Mouse (Mus musculus) embryonic facial prominence, embryonic 10.5 days (tissue): ENCODE measurements at regions not wholly inside any gene's neighbourhood (a gene's known extent, or its start where the extent isn't known, plus 50 kb on each side); places are given as distances from the start of the nearest gene placed in this dataset.
A peak's percentile ranks its signal among the peaks of the same experiment; 100 is the strongest.

ENCODE experiments used
- DNase-seq: peaks from one replicate; pipeline ENCODE4 v3.0.0-alpha.2; 2017; ENCODE audit warnings: low spot score
- H3K27ac ChIP-seq: fragments of 300-500 bp; sonication (generic); replicated peaks from 2 replicates; pipeline ENCODE4 v1.5.1; 2016; ENCODE audit warnings: mild to moderate bottlenecking
- H3K27me3 ChIP-seq: fragments of 300-500 bp; sonication (generic); replicated peaks from 2 replicates; pipeline ENCODE4 v1.6.1; 2016; ENCODE audit warnings: low read depth, mild to moderate bottlenecking; ENCODE audit not compliant: poor library complexity, severe bottlenecking
- H3K36me3 ChIP-seq: fragments of 300-500 bp; sonication (generic); replicated peaks from 2 replicates; pipeline ENCODE4 v1.6.1; 2016; ENCODE audit warnings: mild to moderate bottlenecking, moderate library complexity
- H3K4me1 ChIP-seq: fragments of 300-500 bp; sonication (generic); 2 replicates; pipeline ENCODE4 v1.6.1; 2016
- H3K4me3 ChIP-seq: fragments of 300-500 bp; sonication (generic); 2 replicates; pipeline ENCODE4 v1.5.1; 2016; ENCODE audit warnings: mild to moderate bottlenecking, moderate library complexity
- H3K9me3 ChIP-seq: fragments of 300-500 bp; sonication (generic); 2 replicates; pipeline ENCODE4 v1.6.1; 2016; ENCODE audit warnings: mild to moderate bottlenecking
- WGBS: fragments of 180-500 bp; shearing (Covaris S2); methylation state at CpG from one replicate; pipeline ENCODE4 v1.1.7; 2016; 5-methylcytosine and 5-hydroxymethylcytosine counted together

DNA sequence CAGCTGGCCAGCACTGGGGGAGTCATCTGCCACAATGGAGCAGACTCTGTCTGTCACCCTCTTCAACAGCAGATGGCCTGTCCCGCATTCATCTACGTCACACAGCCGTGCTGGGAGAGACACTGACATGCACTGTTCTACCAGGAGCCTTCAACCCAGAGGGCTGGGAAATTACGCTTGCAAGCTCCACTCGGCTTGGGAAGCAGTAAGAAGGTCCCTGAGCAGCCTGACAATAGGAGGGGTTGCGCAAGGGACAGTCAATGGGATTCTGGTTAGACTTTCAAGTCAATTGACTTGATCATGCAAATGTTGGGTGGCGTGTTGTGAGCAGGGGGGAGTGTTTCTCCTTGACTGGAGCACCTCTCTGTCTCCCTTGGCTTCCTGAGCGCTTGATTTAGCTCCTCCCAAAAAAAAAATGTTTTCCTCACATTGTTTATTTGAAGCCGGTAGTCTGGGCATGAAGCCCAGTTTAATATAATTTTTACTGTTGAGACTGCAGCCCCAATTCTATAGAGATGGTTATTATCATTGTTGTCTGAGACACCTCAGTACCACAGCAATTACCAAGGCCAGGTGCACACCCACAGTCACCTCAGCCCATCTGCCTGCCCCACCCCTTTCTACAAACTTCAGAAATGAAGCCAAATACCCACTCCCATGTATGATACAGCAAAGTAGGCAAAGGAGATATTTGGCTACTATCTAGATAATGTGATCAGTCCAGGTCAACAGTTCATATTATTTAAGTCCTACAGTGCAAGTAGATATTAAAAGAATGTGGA, 99.9 kb upstream of the Klf3 start:
- no peak overlapping the region for H3K4me3 ChIP-seq
- 0 out of 2 replicates have a peak overlapping the region, but pooled peaks have one; percentile 52 for H3K27ac ChIP-seq
- H3K4me1 ChIP-seq = peaks cover 30% of the 10 kb centered on the region
- H3K36me3 ChIP-seq = no peaks in the 10 kb centered on the region
- no peaks in the 10 kb centered on the region for H3K27me3 ChIP-seq
- no peaks in the 10 kb centered on the region for H3K9me3 ChIP-seq
- no peak for DNase-seq
- WGBS = 59% methylated on average over 9 of the region's 9 CpGs

DNA sequence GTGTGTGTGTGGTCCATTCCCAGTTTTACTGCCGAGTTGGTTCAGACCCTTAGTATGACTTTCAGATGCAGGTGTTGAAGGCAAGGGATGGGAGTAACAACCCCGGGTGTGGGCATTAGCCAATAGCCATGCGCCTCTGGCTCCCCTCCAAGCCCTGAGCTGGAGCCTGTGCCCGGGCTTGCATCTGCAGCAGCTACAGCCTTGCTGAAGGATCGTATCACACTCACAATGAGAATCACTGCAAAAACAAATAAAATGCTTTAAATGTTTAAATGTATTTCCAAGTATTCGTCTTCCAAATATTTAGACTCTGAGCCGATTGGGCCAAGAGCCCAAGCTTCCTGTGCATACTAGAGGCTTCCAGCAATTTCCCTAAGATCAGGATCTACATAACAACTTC, 99.0 kb upstream of the Klf3 start:
- Histone ChIP-seq H3K27me3 (no peaks in the 10 kb centered on the region), H3K9me3 (no peaks in the 10 kb centered on the region), H3K36me3 (no peaks in the 10 kb centered on the region), H3K4me1 (peaks cover 32% of the 10 kb centered on the region), H3K27ac (no peak overlapping the region), H3K4me3 (no peak overlapping the region)
- WGBS = 78% methylated on average over 7 of the region's 7 CpGs
- DNase-seq = no peak

DNA sequence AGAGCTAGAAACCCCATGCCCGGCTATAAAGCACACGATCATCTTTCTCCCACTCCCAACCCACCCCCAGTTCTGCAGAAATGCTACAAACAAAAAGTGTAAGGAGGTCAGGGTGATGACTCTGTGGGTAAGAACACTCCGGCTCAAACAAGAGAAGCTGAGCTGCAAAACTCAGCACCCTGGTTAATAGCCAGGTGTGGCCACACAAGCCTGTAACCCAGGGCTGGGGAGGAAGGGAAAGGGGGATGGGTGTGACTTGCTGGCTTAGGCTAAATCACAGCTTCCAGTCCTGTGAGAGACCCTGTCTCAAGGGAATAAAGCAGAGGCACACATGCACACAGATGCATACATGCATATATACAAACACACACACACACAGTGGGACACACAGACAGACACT, 96.6 kb upstream of the Klf3 start:
- no peak overlapping the region for H3K4me3 ChIP-seq
- H3K9me3 ChIP-seq = no peaks in the 10 kb centered on the region
- no peaks in the 10 kb centered on the region for H3K27me3 ChIP-seq
- peaks cover 39% of the 10 kb centered on the region for H3K4me1 ChIP-seq
- 61% methylated on average over 3 of the region's 3 CpGs for WGBS
- H3K27ac ChIP-seq = no peak overlapping the region; the same call in 1 of the 2 replicates
- no peaks in the 10 kb centered on the region for H3K36me3 ChIP-seq
- peak; percentile 15 for DNase-seq

DNA sequence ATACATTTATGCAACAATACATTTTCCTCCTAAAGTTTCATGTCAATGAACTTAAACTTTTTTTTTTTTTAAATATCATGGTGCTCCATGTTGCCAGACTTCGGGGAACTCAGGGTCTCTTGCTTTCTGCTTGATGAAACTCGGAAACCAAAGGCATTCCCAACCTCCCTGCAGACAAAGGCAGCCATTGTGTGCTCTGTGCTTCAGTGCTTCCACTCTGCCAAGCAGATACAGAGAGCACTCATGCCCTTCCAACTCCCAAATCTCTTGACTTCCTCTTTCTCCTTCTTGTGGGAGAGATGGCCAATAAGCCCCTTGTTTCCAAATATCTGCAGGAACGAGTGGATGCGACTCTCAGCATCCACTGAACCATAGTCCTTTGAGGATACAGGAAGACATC, 94.0 kb upstream of the Klf3 start:
- 31% methylated on average over 4 of the region's 4 CpGs for WGBS
- DNase-seq = peak; percentile 25
- Histone ChIP-seq H3K27ac (peak overlapping the region; percentile 54), H3K36me3 (no peaks in the 10 kb centered on the region), H3K4me1 (peaks cover 28% of the 10 kb centered on the region), H3K4me3 (no peak overlapping the region), H3K9me3 (no peaks in the 10 kb centered on the region), H3K27me3 (no peaks in the 10 kb centered on the region)

DNA sequence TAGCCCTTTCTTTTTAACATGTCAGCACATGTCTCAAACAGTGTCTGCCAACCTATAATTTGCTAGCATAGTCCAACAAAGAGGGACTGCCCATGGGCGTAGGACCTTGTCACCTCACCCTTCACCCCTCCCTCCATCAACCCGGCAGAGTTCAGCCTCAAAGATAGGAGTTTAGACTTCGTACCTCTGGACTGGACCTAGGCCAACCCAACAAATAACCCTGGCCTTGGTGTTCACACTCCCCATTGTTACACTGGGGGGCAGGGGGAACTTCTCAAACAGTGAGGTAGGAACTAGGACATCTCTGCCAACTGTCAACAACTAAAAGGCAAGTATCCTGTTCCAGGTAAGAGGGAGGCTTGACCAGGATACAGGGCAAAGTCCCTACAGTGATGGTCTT, 93.0 kb upstream of the Klf3 start:
- Histone ChIP-seq H3K27me3 (no peaks in the 10 kb centered on the region), H3K27ac (0 out of 2 replicates have a peak overlapping the region, but pooled peaks have one; percentile 10)
- 51% methylated on average over 3 of the region's 3 CpGs for WGBS

DNA sequence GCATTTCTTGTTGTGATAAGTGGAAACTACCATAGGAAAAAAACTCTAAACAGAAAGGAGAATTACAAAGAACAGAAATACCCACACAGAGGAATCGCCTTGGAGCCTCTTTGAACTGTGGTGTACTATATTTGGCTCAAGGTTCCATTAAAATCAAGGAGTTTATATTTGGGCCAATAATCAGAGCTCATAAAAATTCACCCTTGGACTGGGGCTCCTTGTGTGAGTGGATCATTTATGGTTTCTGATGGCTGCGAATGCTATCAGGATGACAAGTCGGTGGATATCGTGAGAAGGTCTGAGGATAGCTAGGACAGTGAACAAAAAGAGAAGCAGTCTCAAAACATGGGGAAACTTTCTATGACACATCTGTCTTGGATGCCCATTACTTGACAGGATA, 92.2 kb upstream of the Klf3 start:
- WGBS = 95% methylated on average over 4 of the region's 4 CpGs
- Histone ChIP-seq H3K36me3 (no peaks in the 10 kb centered on the region), H3K27ac (no peak overlapping the region)

More for the DNA sequence above, 93.0 kb upstream of the Klf3 start:
- Histone ChIP-seq H3K9me3 (no peaks in the 10 kb centered on the region), H3K4me3 (no peak overlapping the region), H3K4me1 (peaks cover 31% of the 10 kb centered on the region), H3K36me3 (no peaks in the 10 kb centered on the region)
- DNase-seq = no peak

DNA sequence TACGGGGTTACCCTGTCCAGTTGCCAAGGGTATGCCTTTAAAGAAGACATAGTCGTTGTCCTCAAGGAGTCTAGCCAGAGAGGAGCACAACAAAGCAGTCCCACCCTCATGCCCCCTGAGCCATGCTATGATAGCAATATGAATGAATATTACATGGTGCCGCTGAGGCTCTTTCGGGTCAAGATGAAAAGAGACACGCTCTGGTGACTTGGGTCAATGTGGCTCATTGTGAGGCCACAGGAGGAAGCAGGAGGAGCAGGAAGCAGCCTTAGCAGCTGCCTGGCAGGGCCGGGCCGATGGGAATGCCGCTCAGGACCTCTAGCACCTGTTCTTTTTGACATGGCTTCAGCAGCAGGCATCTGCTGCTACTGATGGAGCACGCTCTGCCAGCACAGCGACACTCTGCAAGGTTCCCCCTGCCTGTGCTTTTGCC, 89.0 kb upstream of the Klf3 start:
- Histone ChIP-seq H3K4me3 (no peak overlapping the region), H3K27me3 (no peaks in the 10 kb centered on the region), H3K4me1 (peaks cover 21% of the 10 kb centered on the region), H3K9me3 (no peaks in the 10 kb centered on the region), H3K36me3 (no peaks in the 10 kb centered on the region), H3K27ac (peak overlapping the region; percentile 77)
- peak; percentile 27 for DNase-seq
- 34% methylated on average over 10 of the region's 10 CpGs for WGBS

More for the DNA sequence above, 92.2 kb upstream of the Klf3 start:
- Histone ChIP-seq H3K9me3 (no peaks in the 10 kb centered on the region), H3K4me1 (peaks cover 31% of the 10 kb centered on the region), H3K4me3 (no peak overlapping the region), H3K27me3 (no peaks in the 10 kb centered on the region)
- no peak for DNase-seq

DNA sequence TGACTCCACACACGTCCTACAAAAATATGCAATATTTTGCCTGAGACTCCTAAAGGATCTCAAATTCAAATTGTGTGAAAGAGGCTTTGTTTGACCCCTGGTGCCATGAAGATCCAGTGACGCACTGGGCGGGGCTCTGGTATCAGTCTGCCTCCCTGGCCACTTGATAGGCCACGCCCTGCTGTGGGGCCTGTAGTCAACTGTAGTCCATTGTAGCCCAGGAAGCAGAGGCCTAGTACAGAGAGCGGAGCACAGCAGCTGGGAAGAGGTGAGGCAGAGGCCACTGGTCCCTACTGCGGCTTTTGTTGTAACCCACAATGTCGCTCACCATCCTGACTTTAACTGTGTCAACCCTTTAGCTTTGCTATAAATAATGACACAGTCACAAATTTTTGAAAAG, 88.5 kb upstream of the Klf3 start:
- H3K4me1 ChIP-seq = peaks cover 16% of the 10 kb centered on the region
- peak; percentile 59 for DNase-seq
- no peak overlapping the region for H3K4me3 ChIP-seq
- no peaks in the 10 kb centered on the region for H3K36me3 ChIP-seq
- H3K27me3 ChIP-seq = no peaks in the 10 kb centered on the region
- H3K9me3 ChIP-seq = 0 out of 2 replicates have a peak, but pooled peaks cover 3% of the 10 kb centered on the region
- WGBS = 51% methylated on average over 7 of the region's 7 CpGs
- H3K27ac ChIP-seq = peak overlapping the region; percentile 77

DNA sequence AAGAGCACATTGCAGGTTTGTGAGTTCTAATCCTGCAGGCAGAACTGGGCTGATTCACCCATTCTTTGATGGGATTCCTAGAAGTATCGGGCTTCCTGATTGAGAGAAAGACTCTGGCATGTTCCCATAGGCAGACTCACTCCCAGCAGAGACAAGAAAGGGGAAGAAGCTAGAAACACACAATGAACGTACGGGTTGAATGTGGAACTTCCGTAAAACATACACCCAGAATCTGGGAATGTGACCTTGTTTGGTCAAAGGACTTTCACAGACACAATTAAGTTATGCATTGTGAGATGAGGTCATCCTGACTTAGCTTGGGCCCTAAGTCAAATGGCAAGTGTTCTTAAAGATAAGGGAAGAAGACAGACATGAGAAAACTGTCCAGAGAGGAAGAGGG, 86.6 kb upstream of the Klf3 start:
- Histone ChIP-seq H3K4me3 (no peak overlapping the region), H3K9me3 (0 out of 2 replicates have a peak, but pooled peaks cover 5% of the 10 kb centered on the region), H3K36me3 (no peaks in the 10 kb centered on the region), H3K27me3 (no peaks in the 10 kb centered on the region), H3K27ac (no peak overlapping the region), H3K4me1 (peaks cover 9% of the 10 kb centered on the region)
- WGBS = 91% methylated on average over 4 of the region's 4 CpGs
- no peak for DNase-seq

DNA sequence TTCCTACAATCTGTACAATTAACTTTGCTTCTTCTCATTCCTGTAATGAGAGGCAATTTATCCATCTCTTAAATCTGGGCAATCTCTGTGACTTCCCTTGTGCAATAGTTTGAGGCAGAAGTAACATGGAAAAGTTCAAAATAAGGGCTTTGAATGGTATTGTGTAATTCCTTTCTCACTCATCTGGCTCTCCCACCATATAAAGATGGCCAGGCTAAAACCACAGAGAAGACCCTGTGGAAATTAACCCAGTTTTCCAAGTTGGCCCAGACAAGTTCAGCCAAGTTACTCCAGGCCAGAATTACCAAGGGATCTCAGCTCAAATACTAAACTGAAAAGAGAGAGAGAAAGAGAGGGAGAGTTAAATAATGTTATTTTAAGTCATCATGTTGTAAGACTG, 81.0 kb upstream of the Klf3 start:
- Histone ChIP-seq H3K36me3 (no peaks in the 10 kb centered on the region), H3K9me3 (0 out of 2 replicates have a peak, but pooled peaks cover 5% of the 10 kb centered on the region), H3K27ac (no peak overlapping the region), H3K4me3 (no peak overlapping the region), H3K4me1 (no peaks in the 10 kb centered on the region), H3K27me3 (no peaks in the 10 kb centered on the region)
- DNase-seq = no peak

DNA sequence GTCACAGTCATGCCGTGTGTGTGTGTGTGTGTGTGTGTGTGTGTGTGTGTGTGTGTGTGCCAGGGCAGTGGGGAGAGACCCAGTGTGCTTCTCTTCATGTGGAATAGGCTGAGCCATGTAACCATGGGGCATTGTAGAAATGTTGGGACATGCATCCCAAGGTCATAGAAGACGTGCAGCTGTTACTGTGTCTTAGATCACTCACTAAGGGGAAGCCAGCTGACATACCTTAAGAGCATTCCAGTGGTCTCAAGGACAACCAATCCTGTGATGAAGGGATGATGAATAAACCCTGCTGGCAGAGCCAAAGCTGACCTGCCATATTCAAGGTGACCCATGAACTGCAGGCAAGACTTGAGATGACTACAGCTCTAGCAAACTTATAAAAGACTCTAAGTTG, 75.3 kb upstream of the Klf3 start:
- no peak for DNase-seq
- no peaks in the 10 kb centered on the region for H3K27me3 ChIP-seq
- H3K27ac ChIP-seq = no peak overlapping the region
- no peaks in the 10 kb centered on the region for H3K36me3 ChIP-seq
- no peak overlapping the region for H3K4me3 ChIP-seq
- WGBS = 81% methylated on average over 2 of the region's 2 CpGs
- H3K9me3 ChIP-seq = no peaks in the 10 kb centered on the region
- no peaks in the 10 kb centered on the region for H3K4me1 ChIP-seq

DNA sequence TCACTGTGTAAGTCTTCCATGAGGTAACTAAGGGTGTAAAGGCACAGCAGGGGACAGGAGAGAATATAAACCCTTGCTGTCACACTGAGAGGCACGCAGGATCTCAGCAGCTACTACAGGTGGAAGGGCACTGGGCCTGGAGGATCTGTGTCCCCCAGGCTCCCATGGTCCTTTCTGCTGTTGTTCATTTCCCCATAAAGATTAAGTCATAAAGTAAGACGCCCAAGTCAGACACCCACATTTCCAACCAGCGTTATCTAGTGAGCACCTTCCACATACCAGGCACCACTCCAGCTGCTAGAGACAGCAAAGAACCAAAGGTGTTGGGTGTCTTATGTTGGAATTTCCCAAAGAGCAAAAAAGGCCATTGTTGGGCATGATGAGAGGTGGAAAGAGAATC, 70.8 kb upstream of the Klf3 start:
- H3K4me1 ChIP-seq = peaks cover 4% of the 10 kb centered on the region
- DNase-seq = no peak
- 90% methylated on average over 3 of the region's 3 CpGs for WGBS

DNA sequence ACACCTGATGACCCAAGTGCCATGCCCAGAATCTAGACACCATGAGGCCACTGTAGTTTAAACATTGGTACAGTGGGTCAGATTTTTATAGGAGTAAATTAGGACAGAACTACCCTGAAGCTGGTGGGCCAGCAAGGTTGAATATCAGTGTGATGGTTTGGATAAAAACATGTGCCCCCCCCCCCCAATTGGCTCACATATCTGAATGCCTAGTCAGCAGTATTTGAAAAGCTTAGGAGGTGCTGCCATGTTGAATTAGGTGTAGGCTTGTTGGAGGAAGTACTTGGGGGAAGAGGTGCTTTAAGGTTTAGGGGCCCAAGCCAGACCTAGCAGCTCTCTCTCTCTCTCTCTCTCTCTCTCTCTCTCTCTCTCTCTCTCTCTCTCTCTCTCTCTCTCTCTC, 66.2 kb upstream of the Klf3 start:
- no peaks in the 10 kb centered on the region for H3K36me3 ChIP-seq
- no peak overlapping the region for H3K27ac ChIP-seq

More for the DNA sequence above, 70.8 kb upstream of the Klf3 start:
- H3K4me3 ChIP-seq = no peak overlapping the region
- no peaks in the 10 kb centered on the region for H3K36me3 ChIP-seq
- H3K27me3 ChIP-seq = no peaks in the 10 kb centered on the region
- H3K27ac ChIP-seq = no peak overlapping the region
- no peaks in the 10 kb centered on the region for H3K9me3 ChIP-seq

More for the DNA sequence above, 66.2 kb upstream of the Klf3 start:
- Histone ChIP-seq H3K4me3 (no peak overlapping the region), H3K4me1 (peaks cover 43% of the 10 kb centered on the region), H3K27me3 (no peaks in the 10 kb centered on the region), H3K9me3 (no peaks in the 10 kb centered on the region)
- DNase-seq = no peak
